Mouse (Mus musculus): ENCODE data around the gene Fam185a.

The Fam185a gene

DNA sequence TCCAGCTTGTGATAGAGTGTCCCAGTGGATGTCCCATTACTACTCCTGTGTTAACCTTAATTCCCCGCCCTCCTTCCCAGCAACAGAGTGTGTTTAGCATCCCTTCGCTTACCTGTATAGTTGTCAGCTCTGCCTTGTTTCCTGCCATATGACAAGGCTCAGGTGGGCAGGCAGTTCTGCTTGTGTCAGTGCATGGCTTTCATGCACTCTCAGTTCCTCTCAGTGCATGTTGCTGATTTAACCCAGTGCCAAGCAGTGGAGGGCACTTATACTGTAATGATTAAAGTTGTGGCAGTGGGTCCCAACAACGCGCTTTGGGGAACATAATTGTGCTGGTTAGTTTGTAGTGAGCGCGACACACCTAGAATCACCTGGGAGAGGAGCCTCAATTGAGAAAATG, 1.9 kb downstream of the Fam185a start:
- DNase-seq (ENCODE audit: low spot score): no peak

- DNase-seq (ENCODE audit: low spot score): no peak
These were observed 9.6 kb downstream of the Fam185a start for GRCm38 (mm10) chr5:21434148-21434929.

DNA sequence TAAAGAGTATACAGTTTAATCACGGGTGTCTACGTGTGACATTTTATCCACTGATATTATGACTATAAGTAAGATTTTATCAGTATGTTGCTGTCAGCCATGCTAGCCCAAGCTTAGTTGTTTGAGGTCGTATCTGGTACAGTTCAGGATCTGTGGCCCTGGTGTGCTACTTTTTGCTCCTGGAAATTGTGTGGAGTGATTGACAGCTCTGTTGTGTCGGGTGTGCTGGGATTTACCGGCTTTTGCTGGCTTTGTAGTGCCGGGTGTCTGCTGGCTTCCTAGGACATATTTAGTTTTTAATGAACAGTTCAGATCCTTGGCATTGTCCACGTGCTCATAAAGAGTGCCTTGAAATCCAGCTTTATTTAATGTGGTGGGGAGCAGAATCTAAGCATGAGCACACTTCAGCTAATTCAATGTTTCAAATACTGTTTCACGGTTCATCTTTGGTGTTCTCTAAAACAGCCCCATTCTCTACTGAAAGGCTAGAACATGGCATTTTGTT, 11.8 kb downstream of the Fam185a start:
- no peak for DNase-seq (ENCODE audit: low spot score)

DNA sequence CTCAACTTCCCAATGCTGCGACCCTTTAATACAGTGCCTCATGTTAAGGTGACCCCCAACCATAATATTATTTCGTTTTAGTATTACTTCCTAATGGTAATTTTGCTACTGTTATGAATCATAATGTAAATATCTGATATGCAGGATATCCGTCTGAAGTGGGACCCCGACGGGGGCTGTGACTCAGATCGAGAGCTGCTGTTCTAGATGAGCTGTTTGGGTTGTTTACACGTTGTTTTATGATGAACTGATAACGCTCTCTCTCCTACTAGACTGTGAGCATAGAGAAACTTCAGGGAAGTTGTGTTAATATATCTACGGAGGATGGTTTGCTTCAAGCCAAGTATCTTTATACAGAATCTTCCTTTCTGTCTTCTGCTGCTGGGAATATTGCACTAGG, 13.7 kb downstream of the Fam185a start:
- DNase-seq (ENCODE audit: low spot score): no peak

- no peak for DNase-seq (ENCODE audit: low spot score)
These were observed 14.8 kb downstream of the Fam185a start for GRCm38 (mm10) chr5:21439446-21440110.

GRCm38 (mm10) chr5:21440833-21441530, 16.2 kb downstream of the Fam185a start:
- no peak for DNase-seq (ENCODE audit: low spot score)

GRCm38 (mm10) chr5:21467387-21467786, 42.6 kb downstream of the Fam185a start:
- no peak for DNase-seq (ENCODE audit: low spot score)

DNA sequence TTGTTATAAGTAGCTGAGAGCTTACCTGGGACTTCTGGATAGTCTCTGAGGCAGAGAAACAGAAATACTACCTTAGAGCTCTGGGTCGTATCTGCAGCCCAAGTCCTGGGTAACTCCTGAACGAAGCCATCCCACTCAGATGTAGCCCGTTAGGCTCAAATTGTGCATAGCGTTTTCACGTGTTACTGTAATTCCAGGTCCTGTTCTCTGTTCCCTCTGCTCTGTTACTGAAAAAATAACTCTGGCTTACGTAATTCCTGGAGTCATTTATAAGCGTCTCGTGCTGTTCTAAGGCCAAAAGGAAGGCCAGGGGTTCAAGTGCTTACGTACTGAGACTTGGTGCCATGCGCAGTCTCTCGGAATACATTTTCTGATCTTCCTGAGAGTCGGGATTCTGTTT, 43.3 kb downstream of the Fam185a start:
- DNase-seq (ENCODE audit: low spot score): no peak

GRCm38 (mm10) chr5:21478428-21478827, 53.7 kb downstream of the Fam185a start:
- DNase-seq (ENCODE audit: low spot score): no peak

DNA sequence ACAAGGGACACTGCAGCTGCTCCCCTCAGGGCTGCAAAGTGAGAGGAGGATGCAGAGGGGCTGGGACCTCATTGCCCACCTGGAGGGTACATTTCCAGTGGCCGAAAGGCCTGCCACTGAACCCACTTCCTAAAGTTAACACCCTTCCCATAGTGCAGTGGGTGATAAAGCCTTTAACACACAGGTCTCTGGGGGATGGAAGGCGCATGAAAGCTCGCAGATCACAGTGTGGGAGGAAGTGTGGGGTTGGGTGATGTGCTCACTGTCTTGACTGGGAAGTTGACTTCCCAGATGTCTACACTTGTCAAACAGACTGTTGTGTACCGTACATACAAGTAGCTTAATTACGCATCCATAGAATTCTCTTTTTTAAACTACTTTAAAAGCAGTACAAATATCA, 55.0 kb downstream of the Fam185a start:
- no peak for DNase-seq (ENCODE audit: low spot score)

DNA sequence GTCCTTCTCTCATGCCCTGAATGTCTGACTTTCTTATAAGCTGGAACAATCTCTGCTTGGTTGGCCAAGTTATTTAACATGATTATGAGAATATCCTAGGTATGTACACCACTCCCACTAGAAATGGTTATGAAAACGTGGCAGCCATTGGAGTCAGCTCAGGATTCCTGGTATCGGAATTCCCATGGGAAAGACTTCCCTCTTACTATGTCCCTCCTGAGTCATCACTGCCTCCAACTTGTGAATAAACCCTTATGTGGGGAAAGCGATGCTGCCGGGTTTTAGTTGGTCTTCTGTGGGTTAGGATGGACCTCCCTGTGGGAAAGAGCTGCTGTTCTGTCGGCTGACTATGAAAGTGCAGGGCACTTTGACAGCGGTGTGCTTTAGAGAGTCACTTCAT, 56.8 kb downstream of the Fam185a start:
- DNase-seq (ENCODE audit: low spot score): no peak

DNA sequence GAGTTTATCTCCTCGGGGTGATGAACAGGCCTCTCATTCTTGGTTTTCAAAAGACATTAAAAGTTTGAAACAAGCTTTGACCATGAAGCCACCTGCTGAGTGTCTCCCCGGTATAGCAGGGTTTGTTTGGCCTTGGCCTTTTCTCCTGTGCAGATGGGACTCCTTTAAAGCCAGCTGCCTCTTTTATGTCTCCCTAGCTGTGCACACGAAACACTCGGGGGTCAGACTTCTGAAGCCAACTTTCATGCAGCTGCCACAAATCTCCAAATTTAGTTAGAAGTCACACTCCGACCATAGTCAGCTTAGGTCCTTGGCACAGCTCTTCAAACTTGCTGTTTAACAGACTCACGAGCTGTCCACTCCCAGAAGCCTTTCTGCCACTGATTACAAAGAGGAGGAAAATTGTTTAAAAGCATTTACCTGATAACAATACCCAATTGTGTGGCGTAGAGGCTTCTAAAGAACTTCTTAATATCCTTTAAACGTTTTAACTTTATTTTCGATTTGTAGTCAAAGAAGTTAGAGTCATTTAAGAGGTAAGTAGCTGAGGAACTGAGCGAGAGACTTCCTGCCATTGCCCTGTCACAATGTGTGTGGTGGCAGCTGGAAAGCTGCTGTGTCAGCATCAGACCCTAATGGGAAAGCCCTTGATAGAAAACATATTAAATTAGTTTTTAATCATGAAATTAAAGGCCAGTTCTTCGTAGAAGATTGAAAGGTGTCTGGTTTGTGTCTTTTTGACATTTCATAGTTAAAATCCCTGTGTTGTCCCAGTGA, 57.9 kb downstream of the Fam185a start:
- no peak for DNase-seq (ENCODE audit: low spot score)

GRCm38 (mm10) chr5:21483275-21483674, 58.5 kb downstream of the Fam185a start:
- DNase-seq (ENCODE audit: low spot score): no peak

DNA sequence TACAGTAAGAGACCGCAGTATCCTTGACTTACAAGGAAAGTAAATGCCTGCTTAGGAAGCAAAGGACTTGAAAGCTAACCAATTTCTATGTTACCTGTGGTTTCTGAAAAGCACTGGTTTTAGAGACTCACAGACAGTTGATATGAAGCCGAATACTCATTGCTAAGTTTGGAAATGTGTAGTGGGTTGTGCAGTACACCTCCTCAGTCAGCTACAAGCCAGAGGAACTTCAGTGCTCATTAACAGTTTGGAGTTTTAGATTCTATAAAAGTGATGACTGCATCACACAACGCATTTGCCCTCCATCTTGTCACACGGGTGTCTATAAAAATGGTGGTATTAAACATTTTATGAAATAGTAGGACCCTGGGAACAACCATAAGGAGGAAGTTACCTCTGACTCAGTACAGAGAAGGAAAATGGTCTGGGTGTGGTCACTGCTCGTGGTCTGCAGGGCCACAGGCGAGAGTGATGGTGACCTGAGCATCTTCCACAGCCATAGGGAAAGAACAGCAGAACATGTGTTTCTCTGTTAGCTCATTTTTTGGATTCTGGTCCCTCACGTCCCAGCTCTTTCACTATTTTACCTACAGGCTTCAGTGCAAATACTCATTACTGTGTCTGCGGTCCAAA, 60.6 kb downstream of the Fam185a start:
- no peak for DNase-seq (ENCODE audit: low spot score)

GRCm38 (mm10) chr5:21486798-21487197, 62.0 kb downstream of the Fam185a start:
- DNase-seq (ENCODE audit: low spot score): no peak

GRCm38 (mm10) chr5:21487306-21487705, 62.5 kb downstream of the Fam185a start:
- no peak for DNase-seq (ENCODE audit: low spot score)

GRCm38 (mm10) chr5:21487716-21488115, 63.0 kb downstream of the Fam185a start:
- DNase-seq (ENCODE audit: low spot score): no peak

- DNase-seq (ENCODE audit: low spot score): no peak
These were observed 63.7 kb downstream of the Fam185a start for GRCm38 (mm10) chr5:21488506-21488905.

DNA sequence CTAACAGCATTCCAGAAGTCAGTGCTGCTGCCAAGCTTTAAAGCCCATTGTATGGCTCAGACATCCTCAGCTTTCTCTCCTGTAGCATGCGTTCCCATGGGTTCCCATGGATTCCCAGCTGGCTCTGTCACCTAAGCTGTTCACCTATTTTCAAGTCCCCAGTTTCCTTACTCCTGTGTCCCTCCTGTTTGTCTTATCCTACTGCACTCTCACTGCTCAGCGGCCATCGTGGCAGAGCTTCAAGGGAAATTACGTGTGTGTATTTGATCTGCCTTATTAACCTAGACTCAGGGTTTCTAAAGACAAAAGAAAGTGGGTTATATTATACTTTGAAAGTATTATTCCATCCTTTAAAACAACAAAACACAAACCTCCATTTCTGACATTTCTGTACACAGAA, 64.4 kb downstream of the Fam185a start:
- DNase-seq (ENCODE audit: low spot score): no peak

GRCm38 (mm10) chr5:21491469-21491868, 66.7 kb downstream of the Fam185a start:
- DNase-seq (ENCODE audit: low spot score): no peak

- DNase-seq (ENCODE audit: low spot score): no peak
These were observed 67.5 kb downstream of the Fam185a start for GRCm38 (mm10) chr5:21492213-21492612.
